Mouse (Mus musculus): ENCODE measurements at regions not wholly inside any gene's neighbourhood (a gene's known extent, or its start where the extent isn't known, plus 50 kb on each side); places are given as distances from the start of the nearest gene placed in this dataset.
"Not testable (repeated sequence)": the region's sequence is repeated elsewhere in the genome, so short reads cannot be mapped to it uniquely, and the experiment has no call there.

DNA sequence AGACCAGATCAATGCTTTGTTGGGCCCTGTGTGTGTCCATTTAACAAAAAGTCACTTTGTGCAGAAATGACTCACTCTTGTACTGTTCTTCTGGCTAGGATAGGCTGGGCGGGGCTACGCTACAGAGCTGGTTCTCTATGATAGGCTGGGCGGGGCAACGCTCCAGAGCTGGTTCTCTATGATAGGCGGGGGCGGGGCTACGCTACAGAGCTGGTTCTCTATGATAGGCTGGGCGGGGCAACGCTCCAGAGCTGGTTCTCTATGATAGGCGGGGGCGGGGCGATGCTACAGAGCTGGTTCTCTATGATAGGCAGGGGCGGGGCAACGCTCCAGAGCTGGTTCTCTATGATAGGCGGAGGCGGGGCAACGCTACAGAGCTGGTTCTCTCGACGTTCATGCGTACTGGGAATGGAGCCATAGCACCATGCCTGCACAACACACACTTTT lies 80.6 kb upstream of the Ipo5 start:
- DNase-seq (ENCODE audit: low spot score): not testable (repeated sequence)

DNA sequence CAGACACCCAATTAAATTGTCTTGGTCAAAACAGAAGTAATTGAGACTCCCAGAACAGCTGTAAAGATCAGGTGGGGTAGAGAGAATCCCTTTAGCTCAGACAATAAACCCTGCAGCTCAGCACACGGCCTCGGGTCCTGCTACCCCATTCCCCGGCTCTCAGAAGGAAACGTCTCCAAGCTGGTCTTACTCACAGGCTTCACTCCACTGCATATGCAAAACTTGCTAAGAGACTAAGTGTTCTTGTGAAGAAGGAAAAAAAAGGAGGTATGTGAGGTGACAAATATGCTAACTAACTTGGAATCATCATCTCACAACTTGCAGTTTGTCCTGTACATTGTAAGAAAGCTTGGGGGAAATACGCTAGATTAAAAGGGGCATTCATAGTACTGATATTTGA lies 79.6 kb upstream of the Ipo5 start:
- no peak for DNase-seq (ENCODE audit: low spot score)

GRCm38 (mm10) chr14:120831847-120832613 lies 79.0 kb upstream of the Ipo5 start:
- peak; percentile 93 for DNase-seq (ENCODE audit: low spot score)

DNA sequence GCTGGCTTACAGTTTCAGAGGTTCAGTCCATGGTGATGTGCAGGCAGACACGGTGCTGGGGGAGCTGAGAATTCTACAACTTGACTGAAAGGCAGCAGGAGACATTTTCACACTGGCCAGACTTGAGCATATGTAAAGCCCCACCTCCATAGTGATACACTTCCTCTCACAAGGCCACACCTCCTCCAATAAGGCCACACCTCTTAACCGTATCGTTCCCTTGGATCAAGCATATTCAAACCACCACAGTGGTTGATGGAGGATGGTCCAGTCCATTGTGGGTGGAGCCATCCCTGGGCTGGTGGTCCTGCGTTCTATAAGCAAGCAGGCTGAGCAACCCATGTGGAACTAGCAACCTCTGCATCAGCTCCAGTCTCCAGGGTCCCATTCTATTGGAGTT lies 76.2 kb upstream of the Ipo5 start:
- DNase-seq (ENCODE audit: low spot score): no peak

DNA sequence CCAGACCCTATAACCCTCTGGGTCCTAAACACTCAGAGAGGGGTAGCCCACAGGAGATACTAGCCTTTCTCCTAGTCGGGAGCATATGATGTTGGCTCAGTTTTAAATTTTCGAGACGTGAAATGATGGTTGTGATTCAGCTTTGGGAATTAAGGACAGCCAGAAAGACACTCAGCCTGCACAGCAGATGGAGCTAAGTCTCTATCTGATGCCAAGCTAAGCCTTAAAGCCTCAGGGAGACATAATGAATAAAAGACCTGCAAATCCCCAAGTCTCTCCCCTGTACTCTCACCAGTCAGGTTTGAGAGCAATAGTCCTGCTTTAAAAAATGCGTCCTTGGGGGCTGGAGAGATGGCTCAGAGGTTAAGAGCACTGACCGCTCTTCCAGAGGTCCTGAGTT lies 75.3 kb upstream of the Ipo5 start:
- no peak for DNase-seq (ENCODE audit: low spot score)

DNA sequence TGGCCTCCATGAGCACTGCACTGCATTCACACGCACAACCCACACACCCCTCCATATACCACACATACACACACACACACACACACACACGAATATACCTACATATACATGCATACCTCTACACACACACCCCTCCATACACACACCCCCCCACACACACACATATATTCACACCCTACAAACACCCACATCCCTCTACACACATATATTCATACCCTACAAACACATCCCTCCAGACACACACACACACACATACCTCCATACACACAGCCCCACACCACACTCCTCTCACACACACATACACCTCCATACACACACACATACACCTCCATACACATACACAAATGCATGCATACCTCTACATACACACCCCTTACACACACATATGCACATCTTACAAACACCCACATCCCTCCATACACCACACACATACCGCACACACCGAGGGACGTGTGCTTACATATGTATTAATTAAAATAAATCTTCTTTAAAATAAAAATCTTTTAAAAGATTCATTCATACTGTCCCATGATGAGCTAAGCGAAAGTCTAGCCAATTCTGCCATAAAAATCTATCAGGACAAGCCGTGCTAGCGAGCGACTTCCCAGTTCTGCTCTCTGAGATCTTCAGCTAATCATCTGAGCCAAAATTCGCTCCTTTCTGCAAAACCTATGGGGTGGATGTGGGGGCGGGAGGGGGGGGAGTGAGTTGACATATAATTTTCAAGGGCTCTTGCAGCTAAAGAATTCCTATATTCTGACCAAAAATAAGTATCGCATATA lies 74.3 kb upstream of the Ipo5 start:
- DNase-seq (ENCODE audit: low spot score): no peak

- DNase-seq (ENCODE audit: low spot score): no peak
These were observed 70.1 kb upstream of the Ipo5 start for GRCm38 (mm10) chr14:120840900-120841299.

DNA sequence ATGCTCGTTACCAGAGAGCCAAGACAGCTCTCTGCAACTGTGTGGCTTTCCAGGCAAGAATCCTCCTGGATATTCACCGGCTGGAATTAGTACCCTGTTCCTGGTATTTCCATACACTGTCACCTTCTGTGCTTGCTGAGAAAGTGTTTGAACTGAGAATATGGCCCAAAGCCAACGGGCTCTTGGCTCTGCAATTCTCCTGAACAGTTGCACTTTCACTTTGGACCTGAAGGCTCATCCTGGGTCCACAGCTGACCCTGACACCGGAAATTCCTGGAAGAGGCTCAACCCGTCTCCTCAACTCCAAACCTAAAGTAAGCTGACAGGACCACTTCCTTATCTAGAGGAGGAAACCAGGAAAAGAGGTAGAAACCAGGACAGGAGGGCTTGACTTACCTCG lies 69.7 kb upstream of the Ipo5 start:
- no peak for DNase-seq (ENCODE audit: low spot score)

DNA sequence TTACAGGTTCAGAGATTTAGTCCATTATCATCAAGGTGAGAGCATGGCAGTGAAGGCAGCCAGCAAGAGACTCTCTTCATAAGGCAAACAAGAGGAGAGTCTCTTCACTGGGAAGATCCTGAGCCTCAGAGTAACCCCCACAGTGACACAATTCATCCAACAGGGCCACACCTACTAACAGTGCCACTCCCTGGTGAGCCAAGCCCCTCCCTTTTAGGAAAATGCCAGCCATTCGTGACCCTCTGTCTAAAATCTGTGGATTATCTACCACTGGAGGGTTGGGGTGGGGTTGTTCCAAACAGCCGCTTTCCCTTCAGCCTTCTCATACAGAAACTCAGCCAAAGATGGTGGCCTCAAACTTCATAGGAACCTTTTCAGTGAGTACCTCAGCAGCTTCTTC lies 65.9 kb upstream of the Ipo5 start:
- DNase-seq (ENCODE audit: low spot score): no peak

DNA sequence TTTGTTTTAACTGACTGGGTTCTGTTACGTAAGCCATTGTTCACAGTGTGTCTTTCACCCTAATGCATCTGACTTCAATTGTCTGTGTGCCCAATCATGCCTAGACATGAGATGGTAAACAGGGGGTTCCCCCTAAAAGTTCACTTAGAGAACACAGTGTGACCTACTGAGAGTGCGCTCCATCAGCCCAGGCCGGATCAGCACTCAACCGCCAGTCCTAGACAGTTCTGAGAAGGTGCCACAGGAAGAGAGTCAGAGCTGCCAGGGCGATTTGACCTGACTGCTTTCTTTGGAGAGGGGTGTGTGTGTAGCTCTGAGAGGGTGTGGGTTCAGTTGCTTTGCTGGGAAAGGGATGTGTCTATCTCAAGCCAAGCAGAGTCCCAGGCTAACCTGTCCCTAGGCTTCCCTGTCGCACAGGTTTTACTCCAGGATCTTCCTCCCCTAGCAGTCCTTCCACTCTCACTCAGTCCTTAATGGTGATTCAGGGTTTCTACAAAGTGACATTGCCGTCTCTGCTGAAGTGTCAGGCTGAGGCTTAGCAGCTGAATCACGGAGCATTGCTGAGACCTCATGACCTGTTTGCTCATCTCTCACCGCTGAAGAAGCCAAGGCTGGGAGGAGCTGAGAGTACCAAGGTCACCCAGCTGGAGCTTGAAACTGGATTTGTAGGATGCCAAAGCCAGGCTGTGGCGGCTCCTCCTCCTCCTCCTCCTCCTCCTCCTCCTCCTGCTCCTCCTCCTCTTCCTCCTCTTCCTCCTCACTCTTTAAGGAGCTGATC lies 64.8 kb upstream of the Ipo5 start:
- DNase-seq (ENCODE audit: low spot score): no peak

GRCm38 (mm10) chr14:120847006-120847405 lies 64.0 kb upstream of the Ipo5 start:
- DNase-seq (ENCODE audit: low spot score): no peak

DNA sequence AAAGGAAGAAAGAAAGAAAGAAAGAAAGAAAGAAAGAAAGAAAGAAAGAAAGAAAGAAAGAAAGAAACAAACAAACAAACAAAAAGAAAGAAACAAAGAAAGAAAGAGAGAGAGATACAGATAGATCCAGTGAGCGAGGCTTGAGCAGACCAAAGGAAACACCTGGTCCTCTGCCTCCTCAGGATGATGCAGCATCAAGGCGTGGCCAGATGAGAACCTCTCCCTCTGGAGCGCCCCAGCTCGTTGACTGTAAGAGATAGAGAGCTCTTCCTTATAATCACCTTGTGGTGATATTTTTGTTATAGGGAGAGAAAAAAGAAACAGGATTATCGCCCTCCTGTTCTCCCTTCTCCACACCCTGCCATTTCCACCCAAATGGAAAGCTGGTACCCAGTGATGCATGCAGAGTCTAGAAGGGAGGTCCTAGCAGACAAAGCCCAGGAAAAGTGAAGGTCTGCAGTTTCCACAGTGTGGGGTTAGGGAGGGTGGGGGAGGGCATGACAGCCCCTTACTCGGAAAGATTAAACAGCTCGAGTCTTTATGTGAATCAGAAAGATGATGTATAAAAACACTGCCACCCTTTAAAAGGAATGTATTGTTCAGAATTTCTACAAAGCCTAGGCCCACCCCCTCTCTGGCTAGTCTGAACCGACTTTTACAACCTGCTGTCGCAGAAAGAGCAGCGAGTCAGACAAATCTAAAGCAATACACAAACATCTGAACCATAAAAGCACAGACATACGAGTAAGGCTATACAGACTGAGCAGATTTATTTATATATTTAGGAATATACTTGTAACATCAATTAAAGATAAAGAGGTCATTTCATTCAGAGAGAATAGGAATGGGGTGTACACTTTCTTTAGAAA lies 62.7 kb upstream of the Ipo5 start:
- no peak for DNase-seq (ENCODE audit: low spot score)

DNA sequence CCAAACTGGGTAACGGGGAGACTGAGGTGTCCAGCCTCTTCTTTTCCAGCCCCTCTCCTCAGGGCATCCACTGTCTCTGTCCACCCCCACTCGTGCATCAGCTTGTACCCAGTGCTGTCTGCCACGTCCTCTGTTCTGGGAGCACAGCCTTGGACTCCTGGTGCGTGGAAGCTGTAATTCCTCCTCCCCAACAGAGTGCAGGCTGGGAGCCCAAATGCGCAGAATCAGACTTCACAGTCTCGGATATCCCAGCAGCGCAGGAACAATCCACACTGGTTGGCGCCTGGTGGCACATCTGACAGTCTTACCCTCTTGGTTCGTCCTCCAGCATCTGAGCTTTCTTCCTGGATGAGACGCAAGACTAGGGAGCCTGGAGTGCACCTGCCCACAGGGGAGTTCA lies 61.9 kb upstream of the Ipo5 start:
- no peak for DNase-seq (ENCODE audit: low spot score)

DNA sequence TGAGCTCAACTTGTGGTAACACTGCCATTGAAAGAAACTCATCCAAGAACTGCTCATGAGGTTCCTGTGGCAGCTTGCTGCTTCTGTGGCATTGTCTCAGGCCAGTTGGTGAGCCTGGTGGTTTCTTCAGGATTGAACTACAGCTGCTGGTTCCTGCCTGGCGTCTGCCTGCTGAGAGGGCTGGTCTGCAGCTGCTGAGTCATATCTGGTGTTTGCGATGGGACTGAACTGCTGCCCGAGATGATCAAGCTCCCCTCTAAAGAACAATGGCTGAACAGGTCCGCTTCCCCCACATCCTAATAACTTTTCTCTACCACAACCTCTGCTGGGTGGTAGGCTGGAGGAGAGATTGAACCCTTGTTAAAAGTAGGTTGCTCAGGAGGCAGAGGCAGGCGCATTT lies 57.4 kb upstream of the Ipo5 start:
- DNase-seq (ENCODE audit: low spot score): no peak

GRCm38 (mm10) chr14:120854559-120854958 lies 56.5 kb upstream of the Ipo5 start:
- DNase-seq (ENCODE audit: low spot score): no peak

GRCm38 (mm10) chr14:120855181-120855580 lies 55.8 kb upstream of the Ipo5 start:
- peak; percentile 63 for DNase-seq (ENCODE audit: low spot score)

All from layer of hippocampus, adult 11-12 months (tissue).